Mouse (Mus musculus): ENCODE data around the gene Ryr3. TPM values are rescaled to one million over a fixed set of nuclear protein-coding genes. Genes with fewer than 3 reads are reported as not detected.
A peak's percentile ranks its signal among the peaks of the same experiment; 100 is the strongest.

Ryr3 gene
- total RNA-seq (2021), result under 1 TPM; 0.40 to 0.53 TPM
- long read RNA-seq, experiment 1, result 0 reads
- long read RNA-seq, experiment 2, result 0 reads

DNA sequence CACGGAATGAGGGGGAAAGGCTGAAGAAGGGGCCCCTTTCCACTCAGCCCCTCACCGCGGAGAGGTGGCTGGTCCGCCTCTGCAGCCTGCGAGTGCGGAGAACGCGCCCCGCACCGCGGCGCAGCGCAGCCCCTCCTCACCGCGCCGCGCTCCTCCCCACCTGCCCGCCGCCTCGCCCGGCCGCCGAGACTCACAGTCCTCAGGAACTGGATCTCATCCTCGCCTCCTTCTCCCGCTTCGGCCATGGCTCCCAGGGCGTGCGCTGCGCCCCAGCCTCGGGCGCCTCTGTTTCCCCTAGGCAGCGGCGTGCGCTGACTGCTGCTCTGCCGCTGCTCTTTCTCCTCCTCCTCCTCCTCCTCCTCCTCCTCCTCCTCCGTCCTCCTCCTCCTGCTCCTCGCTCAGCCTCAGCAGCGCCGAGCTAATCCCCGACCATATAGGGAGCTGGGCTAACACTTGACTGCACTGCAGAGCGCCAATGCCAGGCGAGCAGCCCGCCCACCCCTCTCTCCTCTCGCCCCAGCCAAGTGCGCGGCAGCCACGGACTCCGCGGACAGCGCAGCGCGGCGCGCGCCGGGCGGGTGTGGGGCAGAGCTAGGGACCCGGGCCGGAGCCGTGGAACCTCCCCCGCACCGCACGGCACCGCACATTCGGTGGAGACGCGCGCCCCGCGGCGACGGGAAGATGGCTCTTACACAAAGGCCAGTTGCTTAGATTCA, at the start of gene Ryr3:
Gene Ryr3 (minus strand): TSS at position 351 of the 716 bp plus-strand sequence.
- DNase-seq, result peak in 1 of 2 experiments; percentile 7

- DNase-seq, result no peak
Measured at GRCm38 (mm10) chr2:113238871-113239270, 22.0 kb upstream of the Ryr3 start.

GRCm38 (mm10) chr2:113236993-113237392, 20.1 kb upstream of the Ryr3 start:
- no peak for DNase-seq

DNA sequence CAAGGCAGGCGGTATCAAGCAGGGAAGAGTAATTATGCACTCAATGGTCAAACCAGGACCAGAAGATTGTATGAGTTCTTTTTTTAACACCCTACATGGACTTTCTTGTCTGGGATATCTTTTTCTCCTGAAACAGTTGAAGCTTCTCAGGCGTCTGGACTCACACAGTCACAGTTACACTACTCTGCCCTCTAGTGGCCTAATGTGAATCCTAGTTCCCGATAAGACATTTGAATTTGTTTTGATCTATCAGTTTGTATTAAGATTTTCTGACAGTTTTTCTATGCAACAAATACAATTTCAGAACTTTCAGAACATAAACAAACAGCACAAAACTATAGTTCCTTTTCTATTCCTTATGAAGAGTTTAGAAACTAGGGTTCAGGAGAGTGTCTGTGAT, 17.7 kb upstream of the Ryr3 start:
- peak in 1 of 2 experiments; percentile 5 for DNase-seq

DNA sequence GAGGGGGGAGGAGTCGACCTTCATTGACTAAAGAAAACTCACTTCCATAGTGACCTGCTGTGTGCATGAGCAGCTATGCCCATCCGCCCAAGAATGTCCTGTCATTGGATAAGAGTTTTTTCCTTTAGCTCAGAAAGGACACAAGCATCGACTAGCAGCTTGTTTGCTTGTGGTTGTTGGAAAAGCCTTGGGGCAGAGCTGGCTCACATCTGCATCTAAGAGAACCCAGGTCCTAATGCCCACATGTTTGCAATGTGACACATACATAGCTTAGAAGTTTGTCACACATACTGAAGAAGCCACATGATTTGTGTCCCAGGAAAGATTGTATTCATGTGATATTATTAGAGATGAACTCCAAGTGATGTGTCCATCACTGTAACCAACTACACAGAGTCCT, 16.5 kb upstream of the Ryr3 start:
- DNase-seq, result no peak

- DNase-seq, result no peak
Measured at GRCm38 (mm10) chr2:113216105-113216745, 671 bp downstream of the Ryr3 start.

DNA sequence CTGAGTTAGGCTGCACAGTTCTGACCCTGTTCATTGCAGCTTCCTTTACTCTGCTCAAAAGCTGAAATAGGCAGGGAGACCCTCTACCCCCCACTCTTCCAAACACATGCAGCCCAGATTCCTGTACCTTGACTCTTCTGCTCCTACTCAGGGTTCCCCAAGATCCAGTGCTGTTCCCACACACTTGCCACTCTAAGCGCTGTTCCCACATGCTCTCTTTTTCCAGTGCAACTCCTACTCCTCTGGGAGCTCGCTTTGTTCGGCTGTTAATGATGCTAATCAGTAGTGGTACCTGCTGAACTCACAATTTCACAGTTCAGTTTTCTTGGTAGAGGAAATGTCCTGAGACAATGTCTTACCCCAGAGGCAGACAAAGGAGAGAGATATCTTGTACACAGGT, 6.9 kb downstream of the Ryr3 start:
- DNase-seq, result no peak

GRCm38 (mm10) chr2:113209263-113209662, 7.6 kb downstream of the Ryr3 start:
- no peak for DNase-seq

DNA sequence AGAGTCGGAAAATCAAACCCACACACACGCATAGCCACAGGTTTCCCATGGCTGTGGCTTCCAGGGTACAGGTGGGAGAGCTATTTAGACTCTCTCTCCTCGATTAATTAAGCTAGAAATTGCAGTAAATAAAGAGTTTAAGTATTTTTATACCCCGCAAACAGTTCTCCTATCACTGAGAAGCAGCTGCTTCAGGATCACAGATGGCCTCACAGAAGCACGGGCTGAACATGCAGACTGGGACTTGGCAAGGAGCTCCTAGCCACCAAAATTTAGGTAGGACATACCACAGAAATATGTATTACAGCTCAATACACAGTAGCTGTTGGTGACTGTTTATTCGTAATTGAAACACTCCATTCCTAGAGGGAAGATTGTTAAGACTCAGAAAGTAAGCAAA, 14.0 kb downstream of the Ryr3 start:
- DNase-seq, result no peak

GRCm38 (mm10) chr2:113199030-113199679, 17.7 kb downstream of the Ryr3 start:
- DNase-seq, result no peak

- DNase-seq, result no peak
Measured at GRCm38 (mm10) chr2:113187158-113187557, 29.7 kb downstream of the Ryr3 start.

GRCm38 (mm10) chr2:113181701-113182100, 35.2 kb downstream of the Ryr3 start:
- DNase-seq, result no peak

DNA sequence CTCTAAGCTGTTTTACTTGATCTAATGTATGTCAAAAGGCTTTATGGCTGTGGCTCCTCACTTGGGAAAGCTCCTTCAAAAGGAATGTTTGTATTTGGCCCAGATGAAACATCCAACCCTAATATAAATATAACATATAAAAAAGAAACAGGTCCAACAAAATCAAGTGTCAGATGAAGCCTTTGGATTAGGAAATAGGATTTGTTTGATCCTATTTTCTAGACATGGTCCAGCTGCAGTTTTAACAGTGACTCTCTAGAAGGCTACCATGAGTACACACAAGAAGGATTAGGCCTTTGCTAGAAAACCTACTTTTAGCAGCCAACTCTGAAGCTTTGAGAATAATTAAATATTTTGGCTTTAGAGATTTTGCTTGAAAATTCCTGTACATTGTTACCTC, 38.8 kb downstream of the Ryr3 start:
- no peak for DNase-seq

DNA sequence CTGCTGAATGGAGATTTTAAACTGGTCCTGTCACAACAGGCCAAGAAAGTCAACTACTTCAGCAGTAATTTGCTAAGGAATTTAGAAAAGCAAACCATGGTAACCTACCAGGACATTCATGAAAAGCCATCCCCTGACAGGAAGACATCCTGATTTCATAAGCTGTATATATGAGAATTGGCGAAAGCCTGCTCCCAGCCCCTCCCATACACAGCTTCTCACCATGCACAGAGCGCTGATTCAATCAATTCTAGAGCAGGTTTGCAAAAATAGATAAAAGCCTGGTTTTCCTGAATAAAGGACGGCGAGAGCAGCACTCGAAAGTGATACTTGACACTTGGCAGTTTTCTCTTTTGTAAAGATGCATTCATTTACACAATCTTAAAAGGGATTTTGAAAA, 40.6 kb downstream of the Ryr3 start:
- no peak for DNase-seq

DNA sequence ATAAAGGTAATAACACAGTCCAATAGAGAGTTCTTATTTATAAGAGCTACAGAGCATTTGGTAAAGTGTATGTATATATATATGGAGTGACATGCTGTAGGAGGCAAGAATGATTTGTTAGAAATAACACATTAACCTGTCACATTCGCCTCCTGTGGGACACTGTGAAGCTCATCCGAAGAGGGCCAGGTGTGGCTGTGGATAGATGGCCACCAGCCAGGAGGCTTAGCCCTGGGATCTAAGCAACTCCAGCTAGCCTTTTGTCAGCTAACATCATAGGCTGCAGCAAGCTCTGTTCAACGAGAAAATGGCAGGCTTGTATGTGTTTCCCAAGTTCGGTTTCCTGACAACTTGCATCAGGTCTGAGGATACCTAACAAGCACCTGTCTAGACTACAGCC, 48.8 kb downstream of the Ryr3 start:
- no peak for DNase-seq

DNA sequence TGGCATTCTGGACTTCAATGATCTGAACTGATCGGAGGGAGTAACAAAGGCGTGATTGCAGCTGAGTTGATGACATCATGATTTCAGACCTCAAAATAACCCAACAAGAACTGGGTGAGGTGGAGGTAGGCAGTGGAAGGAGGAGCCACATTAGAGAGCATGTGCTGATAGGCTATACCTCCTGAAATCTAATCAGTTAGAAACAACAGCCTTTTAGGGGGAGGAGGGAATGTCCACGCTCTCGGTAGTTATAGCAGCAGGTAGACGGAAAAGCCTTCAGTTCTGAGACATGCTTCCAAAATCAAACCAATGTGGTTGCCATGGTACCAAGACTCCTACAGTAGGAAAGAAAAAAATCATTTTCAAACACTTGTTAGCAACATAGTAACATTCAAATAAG, 55.4 kb downstream of the Ryr3 start:
- DNase-seq, result no peak

- no peak for DNase-seq
Measured at GRCm38 (mm10) chr2:113137766-113138165, 79.1 kb downstream of the Ryr3 start.

- DNase-seq, result no peak
Measured at GRCm38 (mm10) chr2:113123476-113123875, 93.4 kb downstream of the Ryr3 start.

- no peak for DNase-seq
Measured at GRCm38 (mm10) chr2:113119080-113119479, 97.8 kb downstream of the Ryr3 start.

DNA sequence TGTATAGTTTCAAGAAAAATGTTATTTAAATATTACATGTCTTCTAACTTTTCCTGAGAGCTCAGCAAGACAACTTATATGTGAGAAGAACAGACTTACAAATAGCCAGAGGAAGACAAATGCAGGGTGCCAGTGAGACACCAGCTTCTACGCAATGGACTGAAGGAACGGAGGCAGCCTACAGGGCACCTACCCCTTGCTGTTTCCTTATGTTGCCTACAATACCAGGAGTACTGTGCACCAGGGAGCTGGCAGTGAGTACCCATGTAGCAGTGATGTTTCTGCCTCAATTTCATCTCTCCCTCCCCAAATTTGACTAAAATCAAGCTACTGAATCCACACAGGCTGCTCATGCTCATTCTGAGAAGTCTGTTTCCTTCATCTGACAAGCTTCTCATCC, 100.1 kb downstream of the Ryr3 start:
- no peak for DNase-seq

GRCm38 (mm10) chr2:113115897-113116283, 101.0 kb downstream of the Ryr3 start:
- no peak for DNase-seq

DNA sequence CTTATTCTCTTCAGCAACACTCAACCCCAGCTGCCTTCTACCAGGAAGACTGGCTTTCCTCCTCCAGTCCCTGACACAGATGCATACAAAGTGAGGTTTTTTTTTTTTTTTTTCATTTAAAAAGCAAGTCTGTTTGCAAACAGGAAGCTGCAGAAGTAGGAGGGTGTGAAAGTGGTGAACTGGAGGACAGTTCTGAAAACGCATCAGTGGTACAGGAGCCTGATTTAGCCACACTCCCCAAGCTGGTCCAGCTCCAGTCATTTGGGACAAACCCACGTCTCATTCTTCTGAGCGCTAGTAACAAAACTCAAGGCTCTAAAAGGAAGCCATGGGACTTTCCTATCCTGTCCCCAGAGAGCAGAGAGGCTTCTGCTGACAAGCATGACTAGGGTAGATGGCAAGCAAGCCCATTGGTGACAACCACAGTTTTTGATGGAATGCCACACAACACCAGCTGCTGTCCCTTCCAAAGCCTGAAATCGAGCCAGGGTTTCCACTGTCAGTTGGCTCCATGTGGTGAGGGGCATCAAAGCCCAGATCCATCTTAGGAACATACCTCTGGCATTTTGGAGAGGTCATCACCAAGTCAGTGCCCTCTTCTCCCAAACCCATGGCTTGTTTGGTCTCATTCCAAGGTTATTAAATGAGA, 101.5 kb downstream of the Ryr3 start:
- no peak for DNase-seq

DNA sequence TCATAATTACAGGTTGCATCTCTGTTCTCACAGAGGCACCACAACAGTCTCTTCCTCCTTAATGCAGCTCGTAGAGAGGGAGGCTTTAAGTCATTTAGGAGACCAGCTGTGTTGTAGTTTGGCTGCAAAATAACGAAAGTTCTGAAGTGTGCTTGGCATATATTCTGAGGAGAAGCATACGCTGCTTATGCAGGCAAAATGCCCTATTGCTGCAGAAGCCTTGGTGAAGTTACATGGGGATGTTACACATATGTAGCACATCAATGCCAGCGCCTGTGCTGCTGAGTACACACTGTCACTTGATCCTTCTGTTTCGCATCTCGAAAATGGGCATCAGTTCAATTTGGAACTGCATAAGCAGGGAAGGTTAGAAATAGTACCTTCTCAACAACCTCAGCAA, 112.3 kb downstream of the Ryr3 start:
- no peak for DNase-seq

Measured in adrenal gland, postnatal 36 days (tissue).